Mouse (Mus musculus): ENCODE measurements around the gene Clcnkb. TPM values are rescaled to one million over a fixed set of nuclear protein-coding genes. Genes with fewer than 3 reads are reported as not detected.

Gene Clcnkb
- polyA plus RNA-seq, 1 experiment = not detected

GRCm38 (mm10) chr4:141419398-141420191 is 3.8 kb upstream of the Clcnkb start:
- no peak overlapping the region for H3K27ac ChIP-seq (ENCODE audit: insufficient read depth, low read length)
- H3K4me1 ChIP-seq (ENCODE audit: control insufficient read depth, insufficient read depth, low read length) = peaks cover 1% of the 10 kb centered on the region; the same call in 1 of the 2 replicates
- H3K4me3 ChIP-seq (ENCODE audit: insufficient read depth, low read length) = no peak overlapping the region
- TF ChIP-seq POLR2A (IDR thresholded peaks at IDR 0.05; ENCODE audit: extremely low read depth, insufficient read depth, low read length) (no peak), CTCF (IDR thresholded peaks at IDR 0.05; ENCODE audit: extremely low read depth, insufficient read depth, low read length) (no peak)

GRCm38 (mm10) chr4:141411430-141411992 is 4.3 kb downstream of the Clcnkb start:
- H3K27ac ChIP-seq (ENCODE audit: insufficient read depth, low read length) = no peak overlapping the region
- no peaks in the 10 kb centered on the region for H3K4me1 ChIP-seq (ENCODE audit: control insufficient read depth, insufficient read depth, low read length)
- TF ChIP-seq POLR2A (IDR thresholded peaks at IDR 0.05; ENCODE audit: extremely low read depth, insufficient read depth, low read length) (no peak), CTCF (IDR thresholded peaks at IDR 0.05; ENCODE audit: extremely low read depth, insufficient read depth, low read length) (no peak)
- no peak overlapping the region for H3K4me3 ChIP-seq (ENCODE audit: insufficient read depth, low read length)

- no peak overlapping the region for H3K27ac ChIP-seq (ENCODE audit: insufficient read depth, low read length)
- no peak for TF ChIP-seq CTCF (IDR thresholded peaks at IDR 0.05; ENCODE audit: extremely low read depth, insufficient read depth, low read length)
- no peak for TF ChIP-seq POLR2A (IDR thresholded peaks at IDR 0.05; ENCODE audit: extremely low read depth, insufficient read depth, low read length)
- H3K4me3 ChIP-seq (ENCODE audit: insufficient read depth, low read length) = no peak overlapping the region
- H3K4me1 ChIP-seq (ENCODE audit: control insufficient read depth, insufficient read depth, low read length) = peaks cover 3% of the 10 kb centered on the region; the same call in 1 of the 2 replicates
Observed at GRCm38 (mm10) chr4:141408577-141408976, 7.2 kb downstream of the Clcnkb start.

GRCm38 (mm10) chr4:141406516-141407299 is 9.1 kb downstream of the Clcnkb start:
- TF ChIP-seq POLR2A (IDR thresholded peaks at IDR 0.05; ENCODE audit: extremely low read depth, insufficient read depth, low read length) = no peak
- TF ChIP-seq CTCF (IDR thresholded peaks at IDR 0.05; ENCODE audit: extremely low read depth, insufficient read depth, low read length) = peak; percentile 46
- Histone ChIP-seq H3K4me3 (ENCODE audit: insufficient read depth, low read length) (no peak overlapping the region), H3K4me1 (ENCODE audit: control insufficient read depth, insufficient read depth, low read length) (peaks cover 3% of the 10 kb centered on the region; the same call in 1 of the 2 replicates), H3K27ac (ENCODE audit: insufficient read depth, low read length) (no peak overlapping the region)

GRCm38 (mm10) chr4:141405314-141405622 is 10.5 kb downstream of the Clcnkb start:
- peaks cover 3% of the 10 kb centered on the region; the same call in 1 of the 2 replicates for H3K4me1 ChIP-seq (ENCODE audit: control insufficient read depth, insufficient read depth, low read length)
- no peak overlapping the region for H3K27ac ChIP-seq (ENCODE audit: insufficient read depth, low read length)
- no peak overlapping the region for H3K4me3 ChIP-seq (ENCODE audit: insufficient read depth, low read length)
- no peak for TF ChIP-seq POLR2A (IDR thresholded peaks at IDR 0.05; ENCODE audit: extremely low read depth, insufficient read depth, low read length)
- no peak for TF ChIP-seq CTCF (IDR thresholded peaks at IDR 0.05; ENCODE audit: extremely low read depth, insufficient read depth, low read length)

GRCm38 (mm10) chr4:141404518-141405313 is 11.1 kb downstream of the Clcnkb start:
- TF ChIP-seq POLR2A (IDR thresholded peaks at IDR 0.05; ENCODE audit: extremely low read depth, insufficient read depth, low read length) (no peak), CTCF (IDR thresholded peaks at IDR 0.05; ENCODE audit: extremely low read depth, insufficient read depth, low read length) (peak; percentile 99)
- Histone ChIP-seq H3K4me3 (ENCODE audit: insufficient read depth, low read length) (0 out of 2 replicates have a peak overlapping the region, but pooled peaks have one; percentile 20), H3K4me1 (ENCODE audit: control insufficient read depth, insufficient read depth, low read length) (peaks cover 3% of the 10 kb centered on the region; the same call in 1 of the 2 replicates), H3K27ac (ENCODE audit: insufficient read depth, low read length) (no peak overlapping the region)

- no peak for TF ChIP-seq CTCF (IDR thresholded peaks at IDR 0.05; ENCODE audit: extremely low read depth, insufficient read depth, low read length)
- TF ChIP-seq POLR2A (IDR thresholded peaks at IDR 0.05; ENCODE audit: extremely low read depth, insufficient read depth, low read length) = no peak
Observed at GRCm38 (mm10) chr4:141400171-141400570, 15.6 kb downstream of the Clcnkb start.

GRCm38 (mm10) chr4:141398545-141398944 is 17.3 kb downstream of the Clcnkb start, which contains the start of gene Clcnka:
Clcnka (minus strand) TSS chr4:141398724.
- TF ChIP-seq CTCF (IDR thresholded peaks at IDR 0.05; ENCODE audit: extremely low read depth, insufficient read depth, low read length) (no peak), POLR2A (IDR thresholded peaks at IDR 0.05; ENCODE audit: extremely low read depth, insufficient read depth, low read length) (no peak)
- Histone ChIP-seq H3K4me1 (ENCODE audit: control insufficient read depth, insufficient read depth, low read length) (no peaks in the 10 kb centered on the region), H3K4me3 (ENCODE audit: insufficient read depth, low read length) (no peak within 1 kb of the TSS), H3K27ac (ENCODE audit: insufficient read depth, low read length) (no peak within 1 kb of the TSS)

More at GRCm38 (mm10) chr4:141400171-141400570, 15.6 kb downstream of the Clcnkb start:
- no peak overlapping the region for H3K27ac ChIP-seq (ENCODE audit: insufficient read depth, low read length)
- H3K4me3 ChIP-seq (ENCODE audit: insufficient read depth, low read length) = no peak overlapping the region
- peaks cover 1% of the 10 kb centered on the region; the same call in 1 of the 2 replicates for H3K4me1 ChIP-seq (ENCODE audit: control insufficient read depth, insufficient read depth, low read length)

GRCm38 (mm10) chr4:141397861-141398260 is 18.0 kb downstream of the Clcnkb start:
- Histone ChIP-seq H3K4me3 (ENCODE audit: insufficient read depth, low read length) (no peak overlapping the region), H3K27ac (ENCODE audit: insufficient read depth, low read length) (no peak overlapping the region), H3K4me1 (ENCODE audit: control insufficient read depth, insufficient read depth, low read length) (no peaks in the 10 kb centered on the region)
- TF ChIP-seq POLR2A (IDR thresholded peaks at IDR 0.05; ENCODE audit: extremely low read depth, insufficient read depth, low read length) (no peak), CTCF (IDR thresholded peaks at IDR 0.05; ENCODE audit: extremely low read depth, insufficient read depth, low read length) (no peak)
